Mouse (Mus musculus): ENCODE measurements around the gene Fndc8.

Gene Fndc8

DNA sequence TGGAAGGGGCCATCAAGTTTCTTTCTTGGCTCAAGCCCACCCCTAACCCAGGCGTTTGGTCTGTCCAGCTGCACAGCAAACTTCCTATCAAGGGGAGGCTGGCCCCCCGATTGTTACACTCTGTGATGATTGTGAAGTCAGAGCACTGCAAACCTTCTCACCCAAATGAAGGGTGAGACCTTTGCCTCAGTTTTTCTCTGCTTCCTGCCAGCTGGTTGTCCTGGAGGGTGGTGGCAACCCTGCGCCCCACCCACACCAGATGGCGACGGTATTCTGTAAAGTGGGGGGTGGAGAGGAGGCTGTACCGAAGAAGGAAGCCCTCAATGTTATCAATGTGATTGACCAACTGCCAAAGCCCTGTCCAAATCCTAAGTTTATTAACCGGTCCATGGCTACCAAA is at the start of gene Fndc8:
Fndc8 (plus strand) TSS at position 189 of the 400 bp plus-strand sequence.
- no peak for DNase-seq

DNA sequence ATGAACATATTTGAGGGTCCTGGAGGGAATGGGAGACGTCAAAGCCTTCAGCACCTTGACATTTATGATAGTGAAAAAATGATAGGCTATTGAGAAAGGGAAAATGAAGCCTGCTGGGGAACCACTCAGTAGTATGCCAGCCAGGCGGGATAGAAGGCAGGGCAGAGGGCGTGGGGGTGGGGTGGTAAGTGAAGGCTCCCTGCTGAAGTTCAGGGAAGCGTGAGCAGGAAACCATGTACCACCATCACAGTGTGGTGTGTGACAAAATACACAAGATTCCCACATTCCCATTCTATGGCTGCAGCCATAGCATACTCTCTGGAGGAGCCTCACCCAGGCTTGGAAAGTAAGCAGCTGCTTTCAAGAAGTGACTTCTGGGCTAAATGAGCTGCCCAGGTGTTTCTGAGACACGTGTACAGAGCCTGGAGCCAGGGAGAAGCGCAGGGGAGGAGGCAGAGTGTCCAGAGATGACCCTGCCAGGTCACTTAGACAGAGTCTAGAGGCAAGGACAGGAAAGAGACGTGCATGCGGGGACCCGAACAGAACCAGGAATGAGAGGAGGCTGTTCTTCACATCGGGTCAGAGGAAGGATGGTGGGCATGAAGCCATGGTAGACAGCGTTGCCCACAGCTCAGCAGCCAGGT is 47.0 kb upstream of the Fndc8 start:
- DNase-seq = no peak

DNA sequence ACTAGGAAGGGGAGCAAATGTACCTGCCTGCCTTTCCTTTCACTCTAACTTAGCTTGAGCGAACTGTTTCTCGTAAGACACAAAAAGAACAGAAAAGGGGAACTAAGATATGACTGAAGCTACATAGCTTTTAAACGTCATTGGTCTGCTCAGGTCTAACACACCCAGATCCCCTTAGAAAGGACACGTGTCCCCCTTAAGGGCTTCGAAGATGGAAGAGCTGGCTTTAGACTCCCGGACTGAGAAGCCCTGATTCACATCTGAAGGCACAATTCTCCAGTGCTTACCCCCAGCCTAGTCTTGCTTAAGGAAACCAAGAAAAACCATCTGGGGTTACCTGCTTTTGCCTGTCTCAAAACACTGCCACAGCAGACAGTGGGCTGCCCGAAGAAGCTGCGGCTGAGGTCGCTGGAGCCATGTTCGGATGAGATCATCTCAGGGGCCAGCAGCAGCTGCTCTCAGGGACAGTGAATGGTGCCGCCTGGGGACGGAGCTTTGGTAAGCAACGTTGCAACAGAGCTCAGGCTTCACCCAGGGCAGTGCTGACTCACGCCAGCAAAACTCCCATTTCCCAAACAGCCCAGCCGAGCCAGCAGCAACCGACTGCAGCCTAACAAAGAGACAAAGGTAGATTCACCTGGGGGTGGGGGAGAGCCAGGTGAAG is 46.4 kb upstream of the Fndc8 start:
- DNase-seq = peak; percentile 78

DNA sequence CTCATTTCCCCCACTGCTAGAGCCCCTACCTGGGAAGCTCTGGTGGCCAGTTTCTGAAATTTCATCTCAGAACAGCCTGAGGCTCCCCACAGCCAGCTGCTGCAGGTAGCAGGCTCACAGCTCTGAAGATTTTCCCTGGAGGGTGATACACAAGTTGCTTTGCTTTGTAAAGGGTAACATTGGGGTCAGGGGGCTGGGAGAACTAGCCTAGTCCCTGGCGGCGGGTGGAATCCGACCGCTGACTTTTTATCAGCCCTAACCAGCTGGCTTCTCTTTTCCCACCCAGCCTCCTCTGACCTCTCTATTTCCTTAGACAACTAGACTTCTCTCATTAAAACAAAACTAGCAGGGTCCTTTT is 45.9 kb upstream of the Fndc8 start:
- DNase-seq = no peak

DNA sequence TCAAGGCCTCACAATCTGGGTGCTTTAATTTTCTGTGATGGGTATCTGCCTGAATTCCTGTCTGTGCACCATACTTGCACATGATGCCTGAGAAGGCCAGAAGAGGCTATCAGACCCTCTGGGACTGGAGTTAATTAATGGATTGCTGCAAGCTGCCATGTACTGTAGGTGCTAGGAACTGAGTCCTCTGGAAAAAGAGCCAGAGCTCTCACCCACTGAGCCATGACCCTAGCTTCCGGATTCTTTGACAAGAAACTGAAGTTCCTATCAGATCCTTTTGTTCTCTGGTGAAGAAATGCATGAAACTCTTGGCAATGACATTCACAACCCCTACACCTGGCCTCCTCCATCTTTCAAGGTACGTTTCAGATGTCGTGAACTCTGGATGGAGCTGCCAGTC is 45.0 kb upstream of the Fndc8 start:
- DNase-seq = no peak

DNA sequence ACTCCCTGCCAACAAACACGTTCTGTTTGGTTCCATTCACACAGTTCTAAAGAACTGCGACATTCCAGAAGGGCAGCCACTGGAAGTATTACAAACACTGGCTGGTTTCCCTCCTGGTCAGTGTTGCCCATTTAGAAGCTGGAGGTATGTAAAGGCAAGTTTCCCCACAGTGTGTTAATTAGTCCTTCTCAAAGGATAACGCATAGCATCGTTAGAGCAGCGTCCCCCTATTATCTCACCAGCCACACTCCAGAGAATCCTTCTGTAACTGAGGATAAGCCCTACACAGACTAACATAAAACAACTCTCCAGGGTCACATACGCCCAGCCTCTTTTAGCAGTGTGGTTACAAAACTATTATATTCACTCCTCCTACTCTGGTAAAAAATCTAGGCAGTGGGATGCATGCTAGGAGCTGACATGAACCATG is 44.3 kb upstream of the Fndc8 start:
- no peak for DNase-seq

DNA sequence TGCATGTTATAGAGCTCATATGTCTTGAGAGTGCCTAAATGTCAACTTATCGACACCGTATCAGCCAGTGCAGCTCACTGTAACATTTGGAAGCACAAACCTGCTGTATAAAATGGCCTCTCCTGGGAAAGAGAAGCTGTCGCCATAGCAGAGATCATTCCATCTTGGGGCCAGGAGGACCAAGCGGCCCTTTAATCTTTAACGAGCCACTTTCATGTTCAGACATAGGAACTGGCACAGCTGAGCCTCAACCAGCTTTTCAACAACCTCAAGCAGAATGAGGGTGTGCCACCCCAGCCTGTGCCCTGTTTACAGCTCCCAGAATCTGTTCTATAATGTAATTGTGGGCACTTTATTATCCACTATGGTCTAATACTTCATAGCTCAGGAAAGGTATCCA is 41.7 kb upstream of the Fndc8 start:
- no peak for DNase-seq

DNA sequence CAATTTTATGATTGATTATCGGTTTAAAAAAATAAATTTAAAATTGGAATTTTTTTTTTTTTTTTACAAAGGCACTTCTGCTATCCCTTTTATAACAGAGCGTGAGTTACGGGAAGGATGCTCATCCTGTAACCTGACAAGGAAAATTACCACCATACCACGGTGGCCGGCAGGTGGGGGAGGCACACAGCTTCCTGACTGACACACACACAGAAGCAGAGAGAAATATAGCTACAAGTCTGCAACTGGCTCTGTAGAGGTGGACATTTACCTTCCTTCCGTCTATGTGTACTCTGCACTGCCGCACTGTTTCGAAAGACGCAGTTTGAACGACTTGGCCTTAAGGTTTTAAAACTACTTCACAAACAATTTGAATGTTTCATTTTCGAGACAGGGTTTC is 39.8 kb upstream of the Fndc8 start:
- no peak for DNase-seq

DNA sequence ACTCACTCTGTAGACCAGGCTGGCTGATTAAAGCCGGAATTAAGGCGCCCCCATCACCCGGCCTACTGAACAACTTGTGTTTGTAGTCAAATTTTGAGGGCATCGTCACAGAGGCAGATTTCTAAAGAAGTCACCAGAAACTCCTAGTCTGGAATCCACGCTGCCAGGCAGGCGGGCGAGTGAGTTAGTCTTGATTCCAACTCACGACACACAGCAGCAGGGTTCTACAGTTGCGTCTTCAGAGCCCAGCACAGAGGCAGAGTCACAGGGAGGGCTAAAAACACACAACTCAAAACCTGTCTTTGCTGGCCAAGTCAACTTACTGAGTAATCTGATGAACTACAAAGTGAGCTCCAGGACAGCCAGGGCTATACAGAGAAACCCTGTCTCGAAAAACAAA is 39.4 kb upstream of the Fndc8 start:
- DNase-seq = no peak

DNA sequence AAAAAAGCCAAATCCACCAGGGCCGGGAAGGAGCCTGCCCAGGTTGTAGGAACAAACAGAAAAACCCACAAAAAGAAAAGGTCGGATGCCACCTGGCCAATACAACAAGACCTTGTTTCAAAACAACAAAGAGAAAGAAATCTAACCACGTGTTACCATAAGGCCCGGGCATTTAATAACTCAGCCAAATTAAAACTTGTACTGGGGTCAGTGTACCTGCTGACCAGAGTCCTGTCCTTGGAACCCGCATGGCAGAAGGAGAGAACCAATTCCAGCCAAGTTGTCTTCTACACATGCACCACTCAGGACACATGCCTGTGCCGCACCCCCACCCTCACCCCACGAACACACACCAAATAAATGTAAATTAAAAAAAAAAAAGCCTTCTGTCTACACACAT is 39.0 kb upstream of the Fndc8 start:
- DNase-seq = no peak

DNA sequence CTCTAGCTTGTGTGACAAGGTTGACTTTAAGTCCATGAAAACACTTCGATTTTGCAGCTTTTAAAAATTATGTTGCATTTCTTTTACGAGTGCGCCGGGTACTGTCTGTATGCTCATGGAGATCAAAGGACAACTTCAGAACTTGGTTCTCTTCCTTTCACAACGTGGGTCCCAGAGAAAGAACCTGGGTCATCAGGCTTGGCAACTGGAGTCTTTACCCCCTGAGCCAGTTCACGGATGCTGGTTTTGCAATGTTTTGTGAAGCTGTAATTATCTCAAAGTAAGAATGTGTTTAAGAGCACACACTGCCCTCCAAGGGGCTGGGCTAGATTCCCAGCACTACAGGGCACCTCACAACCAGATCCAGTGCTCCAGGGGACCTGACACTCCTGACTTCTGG is 37.8 kb upstream of the Fndc8 start:
- no peak for DNase-seq

DNA sequence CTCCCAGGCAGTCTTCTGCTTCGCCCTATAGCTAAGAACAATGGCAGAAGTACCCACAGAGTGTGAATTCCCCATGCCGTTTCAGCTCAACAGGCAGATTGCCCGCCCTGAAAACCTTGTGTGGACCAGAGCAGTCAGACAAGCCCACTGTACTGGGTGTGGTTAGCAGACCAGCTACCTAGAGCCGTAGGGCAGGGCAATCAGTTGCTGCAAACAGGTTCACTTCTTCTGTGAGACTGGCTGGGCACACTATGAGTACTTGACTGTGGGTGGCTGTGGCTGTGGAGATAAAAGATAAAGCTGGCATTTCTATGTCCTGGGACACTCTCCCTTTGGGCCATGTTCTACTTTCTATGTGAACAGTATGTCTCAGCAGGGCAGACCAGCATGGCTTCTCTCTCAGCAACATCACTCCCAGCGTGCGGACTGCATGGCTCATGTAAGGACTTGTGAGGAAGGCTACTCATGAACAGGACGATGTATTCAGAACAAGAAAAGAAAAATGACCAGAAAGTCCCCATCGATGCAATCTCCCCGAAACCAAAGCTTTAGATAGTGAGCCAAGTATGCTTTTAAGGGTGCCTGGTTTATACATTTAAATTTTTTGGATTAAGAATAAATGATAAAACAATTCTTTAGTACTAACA is 36.5 kb upstream of the Fndc8 start:
- no peak for DNase-seq

DNA sequence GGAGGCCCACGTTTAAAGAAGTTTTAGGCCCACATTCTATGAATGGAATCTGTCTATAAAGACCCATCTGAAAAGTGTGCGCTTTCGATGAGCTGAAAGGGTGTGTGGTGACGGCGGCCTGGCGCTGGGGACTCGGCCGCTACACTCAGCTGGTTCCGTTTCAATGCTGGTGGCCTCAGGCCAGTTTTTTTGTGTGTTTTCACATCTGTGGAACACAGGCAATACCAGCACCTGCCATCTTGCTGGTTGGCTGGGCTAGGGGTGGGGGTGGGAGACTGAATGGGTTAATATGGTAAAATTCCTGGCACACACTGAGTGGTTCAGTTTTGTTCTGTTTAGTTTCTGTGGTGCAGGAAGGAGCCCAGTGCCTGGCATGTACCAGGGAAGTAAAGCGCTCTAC is 35.9 kb upstream of the Fndc8 start:
- peak; percentile 20 for DNase-seq

DNA sequence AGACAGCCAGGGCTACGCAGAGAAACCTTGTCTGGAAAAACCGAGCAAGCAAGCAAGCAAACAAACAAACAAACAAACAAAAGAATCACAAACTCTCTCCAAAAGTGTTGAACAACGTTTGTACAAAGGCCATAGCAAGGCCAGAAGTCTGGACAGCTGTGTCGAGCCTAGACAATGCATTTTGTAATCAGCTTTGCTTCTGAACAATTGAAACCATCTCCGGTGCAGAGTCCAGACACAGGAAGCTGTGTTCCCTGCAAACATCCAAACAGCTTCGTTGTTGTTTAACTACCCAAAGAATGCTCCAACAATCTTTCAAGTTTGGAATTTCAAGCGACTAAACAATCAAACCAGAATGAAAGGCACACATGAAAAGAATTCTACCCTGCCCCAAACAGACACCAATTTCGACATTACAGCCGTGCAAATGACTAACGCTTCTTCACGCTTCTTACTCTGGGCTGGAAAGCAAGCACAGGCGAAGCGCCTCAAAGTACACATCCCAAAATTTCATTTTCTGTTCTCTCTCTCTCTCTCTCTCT is 34.5 kb upstream of the Fndc8 start:
- peak; percentile 22 for DNase-seq

DNA sequence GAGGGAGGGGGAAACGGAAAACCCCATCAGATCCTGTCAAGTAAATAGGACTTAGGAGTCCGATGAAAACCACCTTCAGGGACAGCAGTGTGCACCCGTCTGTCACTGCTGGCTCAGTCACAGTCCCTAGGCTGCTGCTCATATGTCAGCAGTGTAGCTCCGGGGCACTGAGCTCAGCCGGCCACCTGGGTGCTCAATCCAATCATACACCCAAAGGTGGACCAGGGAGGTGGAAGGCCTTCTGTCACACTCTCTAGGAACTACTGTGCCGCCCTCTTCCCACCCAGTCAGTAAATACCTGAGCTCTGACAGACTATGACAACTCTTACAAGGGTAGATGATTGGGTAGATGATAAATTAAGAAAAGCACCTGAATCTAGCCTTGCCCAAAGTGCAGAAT is 31.2 kb upstream of the Fndc8 start:
- DNase-seq = no peak

DNA sequence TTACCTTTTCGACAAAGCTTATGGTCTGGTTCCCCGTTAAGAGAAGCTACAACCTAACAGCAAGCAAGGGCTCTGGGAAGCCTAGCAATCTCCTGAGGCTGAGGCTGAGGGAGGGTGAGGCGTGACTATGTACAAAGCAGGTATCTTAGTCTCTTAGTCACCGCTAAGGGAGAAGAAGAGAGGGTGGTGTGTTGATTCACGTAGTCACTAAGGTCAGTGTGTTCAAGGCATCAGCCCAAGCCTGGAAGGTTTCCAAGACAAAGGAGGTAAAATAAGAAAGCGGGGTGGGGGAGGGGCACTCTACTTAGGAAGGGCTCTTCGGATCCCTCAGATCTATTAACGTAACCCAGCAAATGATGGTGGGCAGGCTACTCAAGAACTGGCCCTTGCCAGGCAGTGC is 30.4 kb upstream of the Fndc8 start:
- DNase-seq = no peak

DNA sequence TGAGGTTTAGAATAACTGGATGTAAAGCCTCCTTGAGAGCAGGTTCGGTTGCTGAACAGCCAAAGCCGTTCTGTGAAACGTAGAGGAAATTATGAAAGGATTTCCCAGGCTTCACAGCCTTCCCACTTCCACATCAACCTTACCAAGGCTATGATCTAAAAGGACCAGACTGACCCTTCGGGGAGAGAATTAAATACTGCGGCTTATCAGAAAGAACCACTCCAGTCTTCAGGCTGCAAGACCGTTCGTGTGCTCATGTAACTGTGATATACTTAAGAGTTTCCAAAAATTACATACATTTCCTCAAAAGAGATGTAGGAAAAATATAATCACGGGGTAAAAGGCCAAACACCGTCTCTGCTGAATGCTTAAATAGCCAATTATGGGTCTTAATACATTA is 29.3 kb upstream of the Fndc8 start:
- DNase-seq = no peak

DNA sequence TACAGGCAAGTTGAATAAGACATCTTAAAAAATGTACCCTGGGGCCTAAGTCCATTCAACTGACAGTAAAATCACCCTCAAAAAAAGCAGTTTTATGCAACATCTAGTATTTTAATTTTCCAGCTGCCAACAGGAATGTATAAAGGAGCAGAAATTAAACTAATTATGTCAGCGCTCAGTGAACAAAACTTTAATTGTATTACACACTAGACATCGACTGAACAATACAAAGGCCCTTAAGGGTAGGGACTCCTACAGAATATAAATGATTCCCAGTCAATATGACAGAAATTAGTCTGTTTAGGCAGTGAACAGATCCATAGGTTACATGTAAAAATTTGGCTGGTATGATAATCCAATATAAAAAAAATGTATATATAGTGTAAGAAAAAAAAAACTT is 28.9 kb upstream of the Fndc8 start:
- no peak for DNase-seq

DNA sequence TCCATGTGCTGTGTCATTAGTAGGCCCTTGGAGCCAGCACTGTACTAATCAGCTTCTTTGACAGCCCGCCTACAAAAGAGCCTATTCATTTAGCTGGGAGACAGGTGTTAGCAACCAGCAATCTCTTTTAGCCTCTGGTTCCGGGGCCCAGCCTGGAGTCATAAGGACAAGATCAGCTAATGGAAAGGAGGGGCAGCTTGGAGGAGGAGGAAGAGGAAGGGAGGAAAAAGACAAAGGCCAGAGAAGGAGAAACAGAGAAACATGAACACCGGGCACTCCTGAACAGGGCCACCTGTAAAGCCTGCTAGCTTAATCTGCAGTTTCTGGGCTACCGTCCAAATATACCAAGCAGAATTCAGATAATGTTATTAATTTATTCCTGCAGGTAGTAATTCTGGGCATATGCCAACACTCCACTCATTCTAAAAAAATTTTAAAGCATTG is 28.4 kb upstream of the Fndc8 start:
- no peak for DNase-seq

DNA sequence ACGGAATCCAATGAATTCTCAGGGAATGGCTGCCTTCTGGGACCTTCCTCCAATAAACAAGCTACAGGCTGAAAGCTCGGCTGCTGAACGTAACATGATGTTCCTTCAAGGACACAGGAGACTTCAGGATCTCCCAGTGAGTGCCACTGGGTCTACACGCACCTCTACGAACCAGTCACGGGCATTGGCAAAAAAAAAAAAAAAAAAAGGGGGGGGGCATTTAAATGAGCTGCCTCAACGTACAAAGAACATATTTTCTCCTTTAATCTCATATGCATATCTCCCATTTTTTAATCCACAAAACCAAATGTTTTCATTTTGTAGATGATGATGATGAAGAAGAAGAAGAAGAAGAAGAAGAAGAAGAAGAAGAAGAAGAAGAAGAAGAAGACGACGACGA is 26.0 kb upstream of the Fndc8 start:
- DNase-seq = no peak

DNA sequence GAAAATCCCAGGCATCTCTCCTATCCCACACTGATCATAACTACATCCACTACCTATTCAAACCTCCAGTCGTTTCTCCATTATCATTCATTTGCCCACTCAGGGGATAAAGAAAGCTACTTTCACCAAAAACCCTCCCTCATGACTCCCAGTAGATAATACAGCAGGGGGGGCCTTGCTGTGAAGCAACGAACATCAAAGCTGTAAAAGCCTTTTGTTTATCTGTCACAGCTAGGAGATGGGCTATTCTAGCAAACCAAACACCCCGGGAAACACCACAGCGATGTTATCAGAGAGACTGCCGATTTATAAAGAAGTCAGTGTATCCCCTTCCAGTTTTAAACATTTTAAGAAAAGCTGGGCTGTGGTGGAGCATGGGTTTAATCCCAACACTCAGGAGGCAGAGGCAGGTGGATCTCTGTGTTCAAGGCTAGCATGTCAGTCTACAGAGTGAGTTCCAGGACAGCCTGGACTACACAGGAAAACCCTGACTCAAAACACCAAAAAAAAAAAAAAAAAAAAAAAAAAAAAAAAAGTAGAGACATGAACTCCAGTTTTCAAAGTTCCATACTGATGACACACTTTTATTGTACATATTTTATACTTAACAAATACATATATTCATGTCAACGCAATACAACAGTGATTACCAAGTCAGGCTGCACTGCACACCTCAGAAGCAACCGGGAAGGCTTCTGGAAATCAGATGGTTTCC is 24.9 kb upstream of the Fndc8 start:
- no peak for DNase-seq

DNA sequence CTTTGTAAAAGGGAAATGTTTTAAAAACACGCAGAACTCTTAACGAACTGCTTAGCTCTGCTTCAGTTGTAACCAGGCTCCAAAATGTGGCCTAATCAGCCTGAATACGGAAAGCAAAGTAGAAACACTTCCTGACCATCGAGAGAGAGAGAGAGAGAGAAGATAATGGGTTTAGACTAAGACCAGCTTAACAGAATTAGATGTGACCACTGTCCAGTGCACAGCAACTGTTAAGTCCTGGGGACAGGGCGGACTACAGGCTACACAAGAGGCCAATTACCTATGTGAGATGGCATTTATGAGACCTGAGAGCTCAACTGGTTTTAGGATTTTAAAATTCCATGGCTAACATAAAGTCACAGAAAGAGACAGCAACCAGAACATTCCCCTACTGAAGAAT is 24.0 kb upstream of the Fndc8 start:
- DNase-seq = no peak

DNA sequence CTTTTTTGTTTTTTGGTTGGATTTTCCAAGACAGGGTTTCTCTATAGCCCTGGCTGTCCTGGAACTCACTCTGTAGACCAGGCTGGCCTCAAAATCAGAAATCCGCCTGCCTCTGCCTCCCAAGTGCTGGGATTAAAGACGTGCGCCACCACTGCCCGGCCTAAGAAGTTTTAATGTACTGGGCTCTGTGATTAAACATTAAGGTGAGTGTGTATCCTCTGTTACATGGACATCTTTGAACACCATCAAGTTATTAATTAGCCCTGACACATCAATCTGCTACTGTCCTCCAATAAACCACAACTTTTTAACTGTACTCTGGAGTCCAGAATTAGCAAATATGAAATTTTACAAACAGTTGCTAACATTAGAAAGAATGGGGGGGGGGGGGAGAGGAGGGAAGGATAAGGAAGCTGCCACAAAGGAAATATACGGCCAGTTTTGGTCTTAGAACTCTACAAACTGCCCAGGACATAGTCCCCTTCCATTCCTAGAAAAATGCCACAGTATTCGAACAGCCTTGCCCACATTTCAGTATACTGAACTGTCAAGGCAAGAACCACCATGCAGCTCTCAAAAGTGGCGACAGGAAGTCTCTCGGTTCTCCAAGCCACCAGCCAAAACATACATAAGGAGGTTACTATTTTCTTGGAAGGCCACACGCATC is 22.3 kb upstream of the Fndc8 start:
- no peak for DNase-seq
